10 mouse cellular contexts compared by ENCODE assay signal in the genomic region with DNA sequence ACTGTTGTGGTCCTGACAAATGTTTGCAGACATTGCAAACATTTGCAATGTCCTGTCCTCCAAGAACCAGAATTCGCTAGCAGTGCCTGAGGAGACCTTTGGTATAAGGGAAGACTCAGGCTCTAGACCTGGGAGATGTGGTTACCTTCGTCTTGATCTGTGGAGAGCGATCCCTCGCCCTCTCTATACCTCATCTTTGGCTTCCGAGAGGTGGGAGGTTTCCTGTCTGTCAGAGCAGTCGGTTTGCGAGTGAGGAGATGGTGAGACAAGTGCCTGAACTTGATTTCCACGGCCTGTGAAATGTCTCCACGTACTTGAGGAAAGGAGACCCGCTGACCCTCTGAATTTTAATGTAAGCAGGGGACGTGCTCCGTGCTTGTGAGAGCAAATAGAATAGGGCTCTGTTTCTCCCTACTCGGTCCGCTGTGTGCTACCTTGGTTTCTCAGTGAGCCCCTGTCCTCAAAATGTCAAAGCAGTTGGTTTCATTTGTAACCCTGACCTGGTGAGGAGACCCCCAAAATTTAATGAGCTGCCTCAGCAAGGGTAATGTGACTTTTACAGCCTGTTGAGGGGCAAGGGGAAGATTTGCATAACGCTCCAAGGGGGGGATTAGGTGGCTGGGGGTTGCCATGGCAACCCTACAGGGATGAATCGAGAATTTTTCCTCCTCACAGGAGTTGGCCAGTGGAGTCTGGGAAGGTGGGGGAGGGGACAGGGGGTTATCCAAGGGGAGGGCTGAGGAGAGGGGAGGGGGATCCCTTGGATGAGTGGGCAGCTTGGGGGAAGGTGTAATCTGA. TPM values are rescaled to one million over a fixed set of nuclear protein-coding genes. Genes with fewer than 3 reads are reported as not detected.
A peak's percentile ranks its signal among the peaks of the same experiment; 100 is the strongest.
DNase-seq lines count a peak whose midpoint lies in the region; ATAC-seq and TF ChIP-seq lines count a peak whose summit lies in the region.
"Had no signal": no experiment of that assay in that cellular context is flagged by ENCODE, and none has a peak within 500 bp of the region (broad histone marks: within the 10 kb centered on the region; RNA-seq: fewer than 3 reads in every experiment).

No protein-coding gene starts in this region.

- no peaks in the 10 kb centered on the region for H3K9me3 ChIP-seq in forebrain, postnatal 0 days (ENCODE audit: low read length)
- no peaks in the 10 kb centered on the region for H3K9me3 ChIP-seq in liver, embryonic 12.5 days (replicated peaks)
- H3K9me3 ChIP-seq in intestine, embryonic 16.5 days (ENCODE audit: control insufficient read depth, low read length) = no peaks in the 10 kb centered on the region

- H3K36me3 ChIP-seq in forebrain, postnatal 0 days (ENCODE audit: insufficient read depth) = peaks cover 5% of the 10 kb centered on the region; the same call in 1 of the 2 replicates
- peaks cover 27% of the 10 kb centered on the region for H3K36me3 ChIP-seq in liver, embryonic 12.5 days
- no peaks in the 10 kb centered on the region for H3K36me3 ChIP-seq in intestine, embryonic 16.5 days (ENCODE audit: control insufficient read depth, insufficient read depth, low read length)

- 14% methylated on average over 16 of the region's 16 CpGs for WGBS in forebrain, postnatal 0 days
- 35% methylated on average over 16 of the region's 16 CpGs for WGBS in liver, embryonic 12.5 days (ENCODE audit: insufficient replicate concordance)
- 48% methylated on average over 16 of the region's 16 CpGs for WGBS in intestine, embryonic 16.5 days

- no peaks in the 10 kb centered on the region for H3K27me3 ChIP-seq in forebrain, postnatal 0 days (ENCODE audit: insufficient read depth, low read length)
- H3K27me3 ChIP-seq in liver, embryonic 12.5 days (replicated peaks) = peaks cover 50% of the 10 kb centered on the region
- H3K27me3 ChIP-seq in intestine, embryonic 16.5 days (replicated peaks; ENCODE audit: control insufficient read depth, insufficient read depth, low read length) = no peaks in the 10 kb centered on the region

- H3K4me2 ChIP-seq in forebrain, postnatal 0 days (ENCODE audit: low read depth) = peak overlapping the region; percentile 20
- H3K4me2 ChIP-seq in liver, embryonic 12.5 days = no peak overlapping the region
- no peak overlapping the region for H3K4me2 ChIP-seq in intestine, embryonic 16.5 days (ENCODE audit: low read depth, low read length)

- H3K27ac ChIP-seq in forebrain, postnatal 0 days (ENCODE audit: low read depth, low read length) = no peak overlapping the region
- H3K27ac ChIP-seq in liver, embryonic 12.5 days = no peak overlapping the region
- H3K27ac ChIP-seq in intestine, embryonic 16.5 days (ENCODE audit: low read length) = no peak overlapping the region

- peak; percentile 30; the same call in 1 of the 2 replicates for ATAC-seq in forebrain, postnatal 0 days
- ATAC-seq in megakaryocyte, adult 5-6 weeks (ENCODE audit: poor library complexity, severe bottlenecking) = no peak
- ATAC-seq in liver, embryonic 12.5 days = no peak
- no peak for ATAC-seq in intestine, embryonic 16.5 days

- DNase-seq in CD4-positive helper T cell, adult 2 months (ENCODE audit: low read depth, low spot score) = peak; percentile 59
- peak; percentile 56 for DNase-seq in ZHBTc4 (ENCODE audit: low read depth, low spot score)
- peak; percentile 79 for DNase-seq in forebrain, postnatal 0 days
- DNase-seq in mesoderm, embryonic 11.5 days (ENCODE audit: low read depth, low spot score) = peak; percentile 91
- DNase-seq in c-Kit-positive CD71-positive TER-119-positive erythroid progenitor cells, embryonic 14.5 days (ENCODE audit: low spot score) = no peak
- DNase-seq: cerebellum, postnatal 25 days; kidney, postnatal 14 days had no signal

- H3K9ac ChIP-seq in forebrain, postnatal 0 days = no peak overlapping the region
- H3K9ac ChIP-seq in liver, embryonic 12.5 days = no peak overlapping the region
- H3K9ac ChIP-seq in intestine, embryonic 16.5 days (ENCODE audit: low read depth, low read length) = no peak overlapping the region

- no peak overlapping the region for H3K4me3 ChIP-seq in forebrain, postnatal 0 days (ENCODE audit: low read depth, low read length)
- H3K4me3 ChIP-seq in liver, embryonic 12.5 days = no peak overlapping the region
- no peak overlapping the region for H3K4me3 ChIP-seq in intestine, embryonic 16.5 days (ENCODE audit: low read length)

- peaks cover 29% of the 10 kb centered on the region for H3K4me1 ChIP-seq in forebrain, postnatal 0 days (ENCODE audit: insufficient read depth)
- H3K4me1 ChIP-seq in liver, embryonic 12.5 days = peaks cover 74% of the 10 kb centered on the region
- peaks cover 48% of the 10 kb centered on the region for H3K4me1 ChIP-seq in intestine, embryonic 16.5 days (ENCODE audit: control insufficient read depth, insufficient read depth, low read length)

- no peak for TF ChIP-seq CTCF in forebrain, postnatal 0 days (IDR thresholded peaks at IDR 0.05; ENCODE audit: low read depth)

RNA-seq across cellular contexts. Expression of gene Tle3, which starts 12.7 kb away (rescaled TPM):
- 63.3 and 66.3 TPM in 2 replicates for total RNA-seq in forebrain, postnatal 0 days (2014; rRNA removed)
- 16.3 and 21.1 TPM in 2 replicates for polyA plus RNA-seq in forebrain, postnatal 0 days (2015; fragmentation: Nextera tagmentation; extraction: Ambion mirVana)
- total RNA-seq in megakaryocyte, adult 5-6 weeks (2015) = 113 and 146 TPM in 2 replicates
- 79.4 and 92.9 TPM in 2 replicates for total RNA-seq in megakaryocyte, adult 5-6 weeks (2017)
- polyA plus RNA-seq in liver, embryonic 12.5 days (2016; fragmentation: Nextera tagmentation; extraction: Ambion mirVana) = 7.7 and 8.2 TPM in 2 replicates
- 15.9 and 18.8 TPM in 2 replicates for polyA plus RNA-seq in intestine, embryonic 16.5 days (2015; fragmentation: Nextera tagmentation; extraction: Ambion mirVana)
